Mouse (Mus musculus): ENCODE measurements at regions not wholly inside any gene's neighbourhood (a gene's known extent, or its start where the extent isn't known, plus 50 kb on each side); places are given as distances from the start of the nearest gene placed in this dataset.

GRCm38 (mm10) chr8:8258855-8259254 lies 402.2 kb downstream of the Efnb2 start:
- no peak overlapping the region for H3K4me2 ChIP-seq (replicated peaks; ENCODE audit: low read depth, low read length)
- WGBS: 86% methylated on average over 7 of the region's 7 CpGs
- ATAC-seq (no peak), DNase-seq (ENCODE audit: low spot score) (no peak)
- no peak overlapping the region for H3K9ac ChIP-seq (replicated peaks; ENCODE audit: low read depth)
- H3K27me3 ChIP-seq (replicated peaks; ENCODE audit: insufficient read depth, low read length): no peaks in the 10 kb centered on the region
- H3K9me3 ChIP-seq (ENCODE audit: low read length): no peaks in the 10 kb centered on the region
- no peak overlapping the region for H3K27ac ChIP-seq (ENCODE audit: low read length)
- H3K4me1 ChIP-seq (ENCODE audit: insufficient read depth, low read depth, low read length): no peaks in the 10 kb centered on the region
- H3K4me3 ChIP-seq (ENCODE audit: low read depth, low read length): no peak overlapping the region
- H3K36me3 ChIP-seq (ENCODE audit: insufficient read depth, low read length): no peaks in the 10 kb centered on the region
- TF ChIP-seq EP300 (IDR thresholded peaks at IDR 0.05) (no peak), CTCF (IDR thresholded peaks at IDR 0.05) (no peak)

GRCm38 (mm10) chr8:8258231-8258638 lies 402.8 kb downstream of the Efnb2 start:
- Histone ChIP-seq H3K4me2 (replicated peaks; ENCODE audit: low read depth, low read length) (peak overlapping the region; percentile 14), H3K9ac (replicated peaks; ENCODE audit: low read depth) (no peak overlapping the region), H3K4me1 (ENCODE audit: insufficient read depth, low read depth, low read length) (no peaks in the 10 kb centered on the region), H3K36me3 (ENCODE audit: insufficient read depth, low read length) (no peaks in the 10 kb centered on the region), H3K27ac (ENCODE audit: low read length) (no peak overlapping the region), H3K27me3 (replicated peaks; ENCODE audit: insufficient read depth, low read length) (no peaks in the 10 kb centered on the region), H3K9me3 (ENCODE audit: low read length) (no peaks in the 10 kb centered on the region), H3K4me3 (ENCODE audit: low read depth, low read length) (no peak overlapping the region)
- WGBS: 23% methylated on average over 9 of the region's 9 CpGs
- no peak for ATAC-seq
- no peak for DNase-seq (ENCODE audit: low spot score)
- TF ChIP-seq CTCF (IDR thresholded peaks at IDR 0.05): no peak
- no peak for TF ChIP-seq EP300 (IDR thresholded peaks at IDR 0.05)

GRCm38 (mm10) chr8:8256327-8256726 lies 404.7 kb downstream of the Efnb2 start:
- 55% methylated on average over 1 of the region's 1 CpGs for WGBS
- H3K9me3 ChIP-seq (ENCODE audit: low read length): no peaks in the 10 kb centered on the region
- H3K9ac ChIP-seq (replicated peaks; ENCODE audit: low read depth): no peak overlapping the region
- no peak for TF ChIP-seq EP300 (IDR thresholded peaks at IDR 0.05)
- no peak for TF ChIP-seq CTCF (IDR thresholded peaks at IDR 0.05)
- H3K27me3 ChIP-seq (replicated peaks; ENCODE audit: insufficient read depth, low read length): no peaks in the 10 kb centered on the region
- no peaks in the 10 kb centered on the region for H3K4me1 ChIP-seq (ENCODE audit: insufficient read depth, low read depth, low read length)
- ATAC-seq: no peak
- H3K4me2 ChIP-seq (replicated peaks; ENCODE audit: low read depth, low read length): no peak overlapping the region
- peak; percentile 8 for DNase-seq (ENCODE audit: low spot score)
- no peak overlapping the region for H3K27ac ChIP-seq (ENCODE audit: low read length)
- no peak overlapping the region for H3K4me3 ChIP-seq (ENCODE audit: low read depth, low read length)
- H3K36me3 ChIP-seq (ENCODE audit: insufficient read depth, low read length): no peaks in the 10 kb centered on the region

- Histone ChIP-seq H3K9ac (replicated peaks; ENCODE audit: low read depth) (no peak overlapping the region), H3K9me3 (ENCODE audit: low read length) (no peaks in the 10 kb centered on the region), H3K36me3 (ENCODE audit: insufficient read depth, low read length) (no peaks in the 10 kb centered on the region), H3K27me3 (replicated peaks; ENCODE audit: insufficient read depth, low read length) (no peaks in the 10 kb centered on the region), H3K4me3 (ENCODE audit: low read depth, low read length) (no peak overlapping the region), H3K27ac (ENCODE audit: low read length) (no peak overlapping the region), H3K4me1 (ENCODE audit: insufficient read depth, low read depth, low read length) (no peaks in the 10 kb centered on the region), H3K4me2 (replicated peaks; ENCODE audit: low read depth, low read length) (no peak overlapping the region)
- 98% methylated on average over 3 of the region's 3 CpGs for WGBS
- no peak for TF ChIP-seq CTCF (IDR thresholded peaks at IDR 0.05)
- TF ChIP-seq EP300 (IDR thresholded peaks at IDR 0.05): no peak
- no peak for ATAC-seq
- no peak for DNase-seq (ENCODE audit: low spot score)
Measured at GRCm38 (mm10) chr8:8254446-8254845, 406.6 kb downstream of the Efnb2 start.

GRCm38 (mm10) chr8:8244599-8244998 lies 416.4 kb downstream of the Efnb2 start:
- DNase-seq (ENCODE audit: low spot score) (no peak), ATAC-seq (no peak)
- H3K27me3 ChIP-seq (replicated peaks; ENCODE audit: insufficient read depth, low read length): no peaks in the 10 kb centered on the region
- no peak overlapping the region for H3K4me2 ChIP-seq (replicated peaks; ENCODE audit: low read depth, low read length)
- H3K9ac ChIP-seq (replicated peaks; ENCODE audit: low read depth): no peak overlapping the region
- H3K27ac ChIP-seq (ENCODE audit: low read length): no peak overlapping the region
- H3K36me3 ChIP-seq (ENCODE audit: insufficient read depth, low read length): no peaks in the 10 kb centered on the region
- no peak overlapping the region for H3K4me3 ChIP-seq (ENCODE audit: low read depth, low read length)
- H3K9me3 ChIP-seq (ENCODE audit: low read length): no peaks in the 10 kb centered on the region
- TF ChIP-seq EP300 (IDR thresholded peaks at IDR 0.05): no peak
- no peaks in the 10 kb centered on the region for H3K4me1 ChIP-seq (ENCODE audit: insufficient read depth, low read depth, low read length)
- WGBS: 94% methylated on average over 1 of the region's 1 CpGs

GRCm38 (mm10) chr8:8241755-8242501 lies 419.1 kb downstream of the Efnb2 start:
- no peak for TF ChIP-seq EP300 (IDR thresholded peaks at IDR 0.05)
- TF ChIP-seq CTCF (IDR thresholded peaks at IDR 0.05): no peak
- H3K27me3 ChIP-seq (replicated peaks; ENCODE audit: insufficient read depth, low read length): no peaks in the 10 kb centered on the region
- no peaks in the 10 kb centered on the region for H3K9me3 ChIP-seq (ENCODE audit: low read length)
- no peaks in the 10 kb centered on the region for H3K4me1 ChIP-seq (ENCODE audit: insufficient read depth, low read depth, low read length)
- H3K4me2 ChIP-seq (replicated peaks; ENCODE audit: low read depth, low read length): no peak overlapping the region
- H3K9ac ChIP-seq (replicated peaks; ENCODE audit: low read depth): no peak overlapping the region
- 46% methylated on average over 3 of the region's 3 CpGs for WGBS
- H3K4me3 ChIP-seq (ENCODE audit: low read depth, low read length): no peak overlapping the region
- ATAC-seq: no peak
- DNase-seq (ENCODE audit: low spot score): no peak
- no peaks in the 10 kb centered on the region for H3K36me3 ChIP-seq (ENCODE audit: insufficient read depth, low read length)
- H3K27ac ChIP-seq (ENCODE audit: low read length): no peak overlapping the region

Data from lung, postnatal 0 days (tissue).